In genomic region chr10:95715687-95716086, GRCm38 (mm10) we compare ENCODE assay signal across 28 mouse cellular contexts. TPM values are rescaled to one million over a fixed set of nuclear protein-coding genes. Genes with fewer than 3 reads are reported as not detected.
DNase-seq lines count a peak whose midpoint lies in the region; ATAC-seq and TF ChIP-seq lines count a peak whose summit lies in the region.
"Had no signal": no experiment of that assay in that cellular context is flagged by ENCODE, and none has a peak within 500 bp of the region (broad histone marks: within the 10 kb centered on the region; RNA-seq: fewer than 3 reads in every experiment).

No protein-coding gene starts in this region.

- H3K27ac ChIP-seq in gastrocnemius, adult 2 months = peak overlapping the region; percentile 8; the same call in 1 of the 2 replicates
- peak overlapping the region; percentile 52 for H3K27ac ChIP-seq in liver, adult 2 months (replicated peaks; ENCODE audit: insufficient read depth, low read depth, low read length)
- no peak overlapping the region for H3K27ac ChIP-seq in liver, embryonic 11.5 days (ENCODE audit: low read depth, low read length)
- H3K27ac ChIP-seq: embryonic facial prominence, embryonic 10.5 days; embryonic facial prominence, embryonic 12.5 days; forebrain, embryonic 13.5 days; forebrain, embryonic 15.5 days had no signal

- H3K9ac ChIP-seq in liver, adult 2 months (ENCODE audit: low read depth, low read length) = no peak overlapping the region
- no peak overlapping the region for H3K9ac ChIP-seq in liver, embryonic 11.5 days (ENCODE audit: low read depth, low read length)
- H3K9ac ChIP-seq: embryonic facial prominence, embryonic 12.5 days; forebrain, embryonic 13.5 days; forebrain, embryonic 15.5 days had no signal

- H3K4me1 ChIP-seq in liver, adult 2 months (ENCODE audit: control insufficient read depth, insufficient read depth, low read length) = peaks cover 10% of the 10 kb centered on the region; the same call in 1 of the 2 replicates
- H3K4me1 ChIP-seq in liver, embryonic 11.5 days (replicated peaks; ENCODE audit: control insufficient read depth, insufficient read depth, low read length) = peaks cover 15% of the 10 kb centered on the region
- H3K4me1 ChIP-seq: forebrain, embryonic 15.5 days had no signal

- TF ChIP-seq CTCF in gastrocnemius, adult 2 months (IDR thresholded peaks at IDR 0.05) = no peak
- no peak for TF ChIP-seq CTCF in liver, adult 2 months (IDR thresholded peaks at IDR 0.05; ENCODE audit: low read depth, low read length)

- no peak overlapping the region for H3K4me3 ChIP-seq in gastrocnemius, adult 2 months
- no peak overlapping the region for H3K4me3 ChIP-seq in liver, adult 2 months (ENCODE audit: insufficient read depth, low read depth, low read length)
- H3K4me3 ChIP-seq in liver, embryonic 11.5 days (ENCODE audit: low read depth, low read length) = no peak overlapping the region
- H3K4me3 ChIP-seq: embryonic facial prominence, embryonic 10.5 days; embryonic facial prominence, embryonic 12.5 days; forebrain, embryonic 13.5 days; forebrain, embryonic 15.5 days had no signal

- no peaks in the 10 kb centered on the region for H3K36me3 ChIP-seq in liver, adult 2 months (ENCODE audit: control insufficient read depth, insufficient read depth, low read length)
- H3K36me3 ChIP-seq in liver, embryonic 11.5 days (ENCODE audit: control insufficient read depth, insufficient read depth, low read length) = no peaks in the 10 kb centered on the region
- H3K36me3 ChIP-seq: embryonic facial prominence, embryonic 10.5 days; embryonic facial prominence, embryonic 12.5 days; forebrain, embryonic 15.5 days; G1E had no signal

- H3K4me2 ChIP-seq in liver, embryonic 11.5 days = no peak overlapping the region
- H3K4me2 ChIP-seq: embryonic facial prominence, embryonic 12.5 days; forebrain, embryonic 13.5 days; forebrain, embryonic 15.5 days had no signal

- H3K79me2 ChIP-seq in liver, adult 2 months (ENCODE audit: control insufficient read depth, insufficient read depth, low read length) = no peaks in the 10 kb centered on the region

- 20% methylated on average over 6 of the region's 6 CpGs for WGBS in liver, adult 2 months
- WGBS in liver, embryonic 11.5 days = 73% methylated on average over 6 of the region's 6 CpGs

- no peak for ATAC-seq in liver, embryonic 11.5 days (replicated peaks; ENCODE audit: low FRiP score)
- ATAC-seq: activated CD4-positive, CD25-positive, alpha-beta regulatory T cell, adult 4 months; CD4-positive, CD25-positive, alpha-beta regulatory T cell, adult 4 months; forebrain, embryonic 13.5 days; forebrain, embryonic 15.5 days; Patski had no signal

- no peak for DNase-seq in gastrocnemius, adult 2 months
- no peak for DNase-seq in gastrocnemius, postnatal 4 days (ENCODE audit: low spot score in 2 of 2)
- peak; percentile 53 for DNase-seq in kidney, adult 9 months
- DNase-seq in kidney, adult 11 months = no peak
- DNase-seq in liver, adult 2 months (ENCODE audit: extremely low read depth, low read depth, low spot score) = peak; percentile 94
- DNase-seq in liver, embryonic 11.5 days (ENCODE audit: low spot score) = no peak
- DNase-seq: adrenal gland, adult 8-10 months; adrenal gland, postnatal 14 days; adrenal gland, postnatal 36 days; B cell, adult 2 months; cerebellum, adult 11-12 months; cerebellum, adult 2 months; cerebellum, adult 9-10 months; cerebellum, postnatal 10 days; cerebellum, postnatal 25 days had no signal

- no peaks in the 10 kb centered on the region for H3K27me3 ChIP-seq in liver, adult 2 months (ENCODE audit: control insufficient read depth, insufficient read depth, low read length)
- no peaks in the 10 kb centered on the region for H3K27me3 ChIP-seq in liver, embryonic 11.5 days (replicated peaks; ENCODE audit: control insufficient read depth, insufficient read depth, low read length)
- H3K27me3 ChIP-seq: CH12.LX; embryonic facial prominence, embryonic 12.5 days; forebrain, embryonic 13.5 days; forebrain, embryonic 15.5 days; Patski had no signal

- H3K9me3 ChIP-seq in liver, embryonic 11.5 days (ENCODE audit: control insufficient read depth, low read length) = no peaks in the 10 kb centered on the region
- H3K9me3 ChIP-seq: embryonic facial prominence, embryonic 10.5 days; embryonic facial prominence, embryonic 12.5 days; forebrain, embryonic 13.5 days; forebrain, embryonic 15.5 days; G1E had no signal

- TF ChIP-seq POLR2A in liver, adult 2 months (IDR thresholded peaks at IDR 0.05; ENCODE audit: extremely low read depth, insufficient read depth, low read length) = no peak

- intact Hi-C loops in gastrocnemius, adult 2 months (cut with DNase I) = no loop called here

RNA-seq across cellular contexts. Expression of gene Anapc15-ps, which starts 42.4 kb away (rescaled TPM):
- not detected for total RNA-seq in gastrocnemius, adult 2 months (2021)
- not detected for total RNA-seq in gastrocnemius, postnatal 4 days (2021)
- total RNA-seq in liver, adult 2 months (2014; rRNA removed) = not detected in 2 replicates
- not detected in 2 replicates for polyA plus RNA-seq in liver, adult 2 months (2012; rRNA removed)
- polyA plus RNA-seq in liver, embryonic 11.5 days (2014; fragmentation: Nextera tagmentation; extraction: Ambion mirVana) = not detected in 2 replicates
- total RNA-seq: adrenal gland, adult 18-20 months; adrenal gland, postnatal 14 days; adrenal gland, postnatal 36 days had no signal
- polyA plus RNA-seq: activated CD4-positive, CD25-positive, alpha-beta regulatory T cell, adult 4 months; CD4-positive, CD25-positive, alpha-beta regulatory T cell, adult 4 months; cortical plate, adult 2 months; embryonic facial prominence, embryonic 10.5 days; embryonic facial prominence, embryonic 12.5 days; embryonic facial prominence, embryonic 14.5 days; forebrain, embryonic 11.5 days; forebrain, embryonic 13.5 days; forebrain, embryonic 15.5 days; G1E had no signal

Comparison
In these comparisons a context has a peak if more than half of its experiments do, and no peak if none do; other contexts are left out.
1. DNase-seq: peak in kidney, adult 9 months (single experiment) and liver, adult 2 months (single experiment); none in gastrocnemius, adult 2 months (single experiment), gastrocnemius, postnatal 4 days (0 of 2), kidney, adult 11 months (single experiment) and liver, embryonic 11.5 days (single experiment).